Mouse (Mus musculus): ENCODE data around the gene Spag9.

Gene Spag9

GRCm38 (mm10) chr11:94134076-94134838, 138.4 kb downstream of the Spag9 start:
- DNase-seq = peak; percentile 94

- peak; percentile 58 for DNase-seq
Observed at GRCm38 (mm10) chr11:94135581-94136001, 139.7 kb downstream of the Spag9 start.

- DNase-seq = peak; percentile 56
Observed at GRCm38 (mm10) chr11:94136656-94137055, 140.8 kb downstream of the Spag9 start.

GRCm38 (mm10) chr11:94137326-94138061, 141.6 kb downstream of the Spag9 start:
- peak; percentile 92 for DNase-seq

DNA sequence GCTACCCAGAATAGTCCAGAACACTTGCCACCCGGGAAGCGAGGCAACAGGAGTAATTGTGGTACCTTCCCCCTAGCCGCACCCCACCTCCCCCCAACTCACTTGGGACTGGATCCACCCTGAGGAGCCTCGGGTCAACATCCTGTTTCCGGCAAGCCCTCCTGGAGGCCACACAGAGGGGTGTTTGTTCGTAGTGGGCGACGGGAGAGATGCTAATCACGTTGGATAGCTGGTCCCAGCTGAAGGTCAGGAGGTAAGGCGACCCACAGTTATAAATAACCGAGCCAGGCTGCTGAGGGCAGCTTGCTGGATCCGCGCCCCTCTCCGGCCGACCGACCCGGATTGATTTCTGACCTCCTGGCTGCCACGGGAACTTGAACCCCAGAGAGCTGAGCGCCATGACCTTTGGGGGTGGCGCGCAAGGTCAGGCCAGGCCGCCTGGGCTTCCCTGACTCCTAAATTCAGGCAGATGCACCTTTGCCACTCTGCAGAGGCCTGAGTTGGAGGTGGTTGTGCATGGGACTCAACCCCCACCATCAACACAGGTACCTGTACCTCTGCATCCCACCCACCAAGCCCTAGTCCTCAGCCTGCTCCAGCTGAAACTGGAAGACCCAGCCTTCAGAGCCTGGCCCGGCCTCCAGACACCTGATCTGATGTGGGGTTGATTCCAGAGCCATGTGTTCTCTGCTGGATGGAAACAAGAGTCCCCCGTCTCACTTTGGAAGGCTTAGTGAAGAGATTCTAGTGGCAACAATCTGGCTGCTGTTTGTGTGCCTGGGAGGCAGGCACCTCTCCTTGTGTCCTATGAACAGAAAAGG, 142.7 kb downstream of the Spag9 start:
- DNase-seq = peak; percentile 67

DNA sequence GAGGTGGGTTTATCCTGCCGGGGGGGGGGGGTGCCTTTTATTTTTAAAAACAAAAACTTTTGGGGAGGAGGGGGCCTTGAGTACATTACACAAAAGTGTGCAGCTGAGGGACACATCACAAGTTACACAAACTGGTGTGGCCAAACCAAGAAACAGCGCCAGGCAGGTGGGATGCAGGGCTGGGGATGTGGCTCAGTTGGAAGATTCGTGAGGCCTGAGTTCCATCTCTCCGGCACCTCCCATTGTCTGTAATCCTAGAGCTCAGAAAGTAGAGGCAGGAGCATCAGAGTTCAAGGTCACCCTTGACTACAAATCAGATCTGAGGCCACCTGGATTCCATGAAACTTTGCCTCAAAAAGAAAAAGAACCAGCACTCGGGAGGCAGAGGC, 143.3 kb downstream of the Spag9 start:
- DNase-seq = no peak

- DNase-seq = no peak
Observed at GRCm38 (mm10) chr11:94140540-94140939, 144.6 kb downstream of the Spag9 start.

- DNase-seq = no peak
Observed at GRCm38 (mm10) chr11:94141564-94141963, 145.7 kb downstream of the Spag9 start.

DNA sequence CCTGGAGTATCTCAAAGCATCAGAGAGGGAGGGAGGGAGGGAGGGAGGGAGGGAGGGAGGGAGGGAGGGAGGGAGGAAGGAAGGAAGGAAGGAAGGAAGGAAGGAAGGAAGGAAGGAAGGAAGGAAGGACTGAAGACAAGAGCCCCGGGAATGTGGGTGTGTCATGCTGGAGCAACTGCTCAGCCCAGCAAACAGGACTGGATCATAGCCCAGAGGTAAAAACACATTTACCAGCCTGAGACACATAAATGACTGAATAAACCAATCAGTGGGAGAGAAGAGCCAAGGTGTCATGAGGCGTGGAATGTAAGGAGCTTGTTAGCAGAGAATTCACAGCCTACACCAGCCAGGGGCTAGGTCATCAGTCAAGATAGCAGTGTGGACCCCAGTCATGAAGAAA, 147.4 kb downstream of the Spag9 start:
- no peak for DNase-seq

DNA sequence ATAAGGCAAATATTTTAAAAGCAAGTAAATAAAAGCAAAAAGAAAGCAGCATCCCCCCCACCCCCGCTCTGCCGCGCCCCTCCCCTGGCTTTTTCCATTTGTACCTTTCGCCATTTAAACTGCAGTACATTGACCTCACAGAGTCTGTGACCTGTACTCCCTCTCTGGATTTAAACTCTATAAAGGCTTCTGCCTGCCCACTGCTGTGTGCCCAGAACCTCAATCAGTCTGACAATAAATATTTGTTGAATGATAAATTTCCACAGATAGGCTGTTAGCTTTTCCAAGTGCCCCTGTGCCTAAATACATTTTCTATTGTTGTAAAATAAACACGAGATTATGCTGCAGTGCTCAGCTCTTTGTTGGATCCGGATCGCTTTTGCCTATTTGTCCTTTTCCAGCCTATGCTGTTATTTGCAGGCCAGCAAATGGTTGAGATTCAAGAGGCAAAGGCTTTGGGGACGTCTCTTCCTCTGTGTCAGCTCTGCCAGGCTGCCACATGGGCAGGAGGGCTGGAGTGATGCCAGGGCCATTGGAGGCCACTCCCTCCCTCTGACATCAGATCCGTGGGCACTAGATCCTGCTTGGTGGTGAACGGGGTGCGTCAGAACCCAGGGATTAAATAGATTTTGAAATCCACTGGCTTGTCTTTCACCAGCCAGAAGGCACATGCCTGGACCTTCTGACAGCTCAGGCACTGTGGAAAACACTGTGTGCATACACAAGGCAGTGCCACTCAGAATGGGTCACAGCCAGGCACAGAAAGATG, 149.1 kb downstream of the Spag9 start:
- DNase-seq = peak; percentile 85

DNA sequence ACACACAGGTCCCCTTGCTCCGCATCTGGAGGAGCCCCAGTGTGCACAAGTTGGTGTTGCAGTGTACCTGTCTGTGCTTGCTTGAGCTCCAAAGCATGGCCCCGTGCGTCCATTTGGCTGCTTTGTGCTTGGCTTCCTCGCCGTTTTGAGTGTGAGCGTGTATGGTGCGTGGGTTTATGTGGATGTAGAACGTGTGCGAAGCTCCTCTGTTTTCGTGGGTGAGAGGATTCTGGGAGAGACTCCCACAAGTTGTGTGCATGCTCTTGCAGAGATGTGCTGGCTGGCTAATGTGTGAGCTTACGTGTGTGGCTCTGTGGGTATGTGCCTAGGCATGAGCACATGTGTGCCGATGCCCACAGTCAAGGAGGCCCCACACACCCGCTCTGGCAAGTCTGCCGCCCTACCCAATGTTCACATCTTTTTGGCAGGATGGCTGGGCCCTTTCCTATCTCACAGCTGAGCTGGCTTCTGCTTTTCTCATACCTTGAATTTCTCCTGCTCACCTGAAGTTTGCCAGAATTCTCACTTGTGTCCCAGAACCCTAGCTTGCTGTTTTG, 150.2 kb downstream of the Spag9 start:
- DNase-seq = no peak

DNA sequence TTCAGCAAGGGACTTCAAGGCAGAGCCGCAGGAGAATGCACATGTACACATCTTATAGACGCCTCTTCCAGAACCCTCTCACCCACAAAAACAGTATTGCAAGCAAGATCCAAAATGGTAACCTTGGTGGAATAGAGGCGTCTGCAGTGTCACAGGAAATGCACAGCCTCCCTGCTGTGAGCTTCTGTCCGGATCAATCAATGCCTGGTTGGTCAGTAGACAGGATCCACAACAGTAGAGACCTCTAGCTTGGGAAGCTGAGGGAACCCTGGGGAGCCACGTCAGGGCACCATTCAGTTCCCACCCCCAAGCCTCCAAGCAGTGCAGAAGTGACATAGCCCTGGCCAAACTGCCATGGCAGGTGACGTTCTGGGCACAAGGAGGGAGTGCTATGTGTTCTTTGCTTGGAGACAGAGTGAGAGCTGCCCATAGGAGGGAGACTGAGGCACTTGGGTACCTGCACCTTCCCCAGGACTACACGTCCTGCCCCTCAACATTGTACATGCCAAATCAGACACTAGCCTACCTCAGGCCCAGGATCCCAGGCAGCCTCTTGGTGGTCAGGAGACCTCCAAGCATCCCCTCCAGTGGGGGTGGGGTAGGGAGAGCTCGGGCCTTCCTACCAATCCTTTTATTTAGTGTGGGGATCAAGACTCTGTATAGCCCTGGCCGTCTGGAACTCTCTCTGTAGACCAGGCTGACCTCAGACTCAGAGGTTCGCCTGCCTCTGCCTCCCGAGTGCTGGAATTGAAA, 151.0 kb downstream of the Spag9 start:
- no peak for DNase-seq

- DNase-seq = no peak
Observed at GRCm38 (mm10) chr11:94148105-94148696, 152.3 kb downstream of the Spag9 start.

DNA sequence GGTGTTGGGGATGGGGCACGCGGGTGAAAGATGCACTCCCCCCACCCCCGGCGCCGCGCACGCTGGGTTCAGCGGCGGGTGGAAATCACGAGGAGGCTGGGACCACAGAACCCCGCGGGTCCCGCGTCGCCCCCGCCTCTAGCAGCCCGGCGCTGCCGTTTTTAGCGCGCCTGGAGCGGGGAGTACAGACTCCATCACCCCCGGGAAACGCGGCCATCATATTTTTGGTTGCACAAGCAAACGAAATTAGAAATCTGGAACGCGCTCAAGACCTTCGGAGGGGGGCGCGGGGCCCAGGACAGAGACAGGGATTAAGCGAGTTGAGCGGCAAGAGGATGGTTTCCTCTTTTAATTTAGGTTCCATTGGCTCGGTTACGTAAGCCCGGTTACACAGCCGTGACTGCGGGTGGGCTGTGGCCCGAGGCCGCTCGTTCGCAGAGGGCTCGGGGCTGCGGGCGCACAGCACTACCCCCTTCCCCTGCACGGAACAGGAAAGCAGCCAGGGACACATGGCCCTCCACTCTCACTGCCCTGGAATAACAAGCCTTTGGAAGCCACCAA, 153.1 kb downstream of the Spag9 start:
- DNase-seq = no peak

GRCm38 (mm10) chr11:94149509-94150259, 153.8 kb downstream of the Spag9 start:
- DNase-seq = no peak

GRCm38 (mm10) chr11:94150519-94151470, 154.9 kb downstream of the Spag9 start:
- no peak for DNase-seq

DNA sequence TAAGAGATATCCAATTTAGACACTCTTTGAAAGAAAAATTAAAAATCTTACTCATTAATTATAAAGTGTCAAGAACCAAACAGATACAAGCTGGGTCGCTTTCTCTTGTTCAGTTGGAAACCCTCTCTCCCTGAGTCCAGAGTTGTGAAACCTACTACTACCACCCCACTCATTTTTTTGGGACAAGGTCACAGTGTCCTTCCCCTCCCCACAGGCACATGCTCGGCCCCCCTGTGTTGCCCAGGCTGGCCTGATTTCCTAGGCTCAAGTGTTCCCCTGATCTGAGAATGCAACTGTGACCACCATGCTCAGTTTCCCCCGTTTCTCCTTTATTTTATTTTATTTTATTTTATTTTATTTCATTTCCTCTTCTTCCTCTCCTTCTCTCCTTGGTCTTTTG, 158.3 kb downstream of the Spag9 start:
- DNase-seq = no peak

DNA sequence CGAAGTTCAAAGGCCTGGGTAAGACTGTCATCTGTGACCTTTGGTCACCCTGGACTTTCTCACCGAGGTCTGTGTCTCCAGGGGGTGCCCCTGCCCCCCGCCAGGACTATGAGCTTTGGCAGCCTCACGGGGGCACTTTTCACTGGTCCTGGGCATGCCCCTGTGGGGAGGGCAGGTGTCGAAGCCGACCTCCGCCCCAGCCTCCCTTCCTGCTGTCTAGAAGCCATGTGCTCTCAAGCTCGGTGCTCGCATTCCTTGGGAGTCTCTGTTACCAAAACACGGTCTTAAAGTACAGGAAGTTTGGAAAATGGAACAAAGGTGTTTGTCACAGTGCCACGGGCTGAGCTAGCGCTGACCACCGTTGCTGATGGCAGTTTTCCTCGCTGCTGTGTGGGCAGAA, 162.6 kb downstream of the Spag9 start:
- peak; percentile 86 for DNase-seq
